Mouse (Mus musculus) layer of hippocampus, postnatal 14 days (tissue): ENCODE measurements at regions not wholly inside any gene's neighbourhood (a gene's known extent, or its start where the extent isn't known, plus 50 kb on each side); places are given as distances from the start of the nearest gene placed in this dataset.

Experiments
- DNase-seq, 2 experiments: peaks; one replicate each; pipeline ENCODE4 v3.0.0; 2021 to 2022; ENCODE audit warnings: low spot score in 2 of 2, mixed read lengths in 1 of 2

DNA sequence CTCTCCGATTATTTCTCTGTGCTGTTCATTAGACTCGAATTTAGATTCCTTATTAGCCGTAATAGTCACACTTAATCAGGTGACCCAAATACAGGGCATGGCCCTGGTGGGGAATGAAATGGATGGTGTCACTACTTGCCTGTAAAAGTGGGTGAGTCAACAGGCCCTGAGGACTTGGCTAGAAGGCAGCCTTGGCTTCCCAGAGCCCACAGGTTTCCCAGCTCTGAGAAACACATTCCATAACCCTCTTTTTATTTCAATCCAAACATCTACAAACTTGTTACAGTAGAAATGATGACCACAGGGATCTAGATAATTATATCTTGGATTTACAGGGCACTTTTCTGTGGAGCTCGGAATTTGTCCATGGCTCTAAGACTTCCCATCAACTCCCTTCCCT is 105.2 kb upstream of the Slc7a11 start:
- DNase-seq, result no peak

DNA sequence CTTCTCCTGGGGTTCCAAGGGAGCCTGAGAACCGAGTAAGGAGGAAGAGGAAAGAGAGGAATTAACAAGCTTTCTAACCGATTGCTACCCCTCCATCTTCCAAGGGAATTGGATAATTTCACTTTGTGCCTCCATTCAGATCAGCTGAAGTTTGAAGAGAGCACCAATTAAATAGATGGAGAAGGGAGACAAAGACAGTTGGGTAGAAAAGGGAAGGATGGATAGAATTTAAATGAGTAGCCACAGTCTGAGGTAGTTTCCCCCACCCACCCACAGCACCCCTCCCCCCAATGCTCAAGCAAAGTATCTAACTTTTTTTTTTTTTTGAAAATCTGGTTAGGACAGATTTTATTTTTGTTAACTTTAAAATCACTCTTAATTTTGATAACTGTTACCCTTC is 87.2 kb upstream of the Slc7a11 start:
- no peak for DNase-seq

DNA sequence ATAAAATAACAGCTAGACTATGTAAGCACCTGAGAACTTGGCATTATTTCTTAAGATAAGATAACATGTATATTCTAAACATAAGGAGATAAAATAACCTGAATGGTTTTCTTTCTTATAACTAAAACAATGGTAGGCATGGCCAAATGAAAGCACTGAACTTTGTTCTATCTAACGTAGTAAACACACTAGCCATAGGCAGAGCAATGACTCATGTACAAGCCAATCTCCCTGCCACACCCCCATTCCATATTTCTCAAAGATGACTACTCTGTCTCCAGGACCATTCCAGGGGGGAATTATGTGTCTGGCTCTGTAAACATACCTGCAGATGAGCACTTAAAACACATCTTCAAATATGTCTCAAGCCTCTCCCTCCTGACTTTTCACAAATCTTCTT is 80.6 kb upstream of the Slc7a11 start:
- no peak for DNase-seq

GRCm38 (mm10) chr3:50507211-50507610 is 63.8 kb upstream of the Slc7a11 start:
- no peak for DNase-seq
